Mouse (Mus musculus) stomach, adult 2 months (tissue): Measurements from ENCODE around the gene Gm10413. TPM values are rescaled to one million over a fixed set of nuclear protein-coding genes. Genes with fewer than 3 reads are reported as not detected.

Source experiments
- polyA plus RNA-seq: library from polyadenylated mRNA; depleted of rRNA; stranded (reverse); fragments of >200 nt; gene quantifications from 2 replicates; pipeline ENCODE4 v1.2.3, GENCODE M21; 2012; rRNA removed

Gm10413 gene
- polyA plus RNA-seq: not detected in 2 replicates

DNA sequence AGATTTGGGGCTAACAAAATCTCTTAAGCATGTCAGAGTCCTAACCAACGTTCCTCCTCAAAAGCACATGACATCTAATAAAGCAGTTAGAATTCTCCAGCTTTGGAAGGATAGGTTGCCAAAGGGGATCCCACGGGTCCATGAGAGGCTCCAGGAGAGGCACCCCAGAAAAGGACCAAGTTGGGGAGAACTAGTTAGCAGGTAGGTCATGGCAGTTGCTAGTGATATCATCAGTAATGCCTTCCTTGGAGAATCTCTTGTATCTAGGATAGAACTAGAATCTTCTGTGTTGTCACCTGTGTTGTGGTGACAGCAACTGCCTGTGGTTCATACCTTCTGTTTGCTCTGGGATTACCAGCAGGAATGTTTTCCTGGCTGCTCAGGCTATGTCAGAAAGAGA, at the start of gene Gm10413:
Gene Gm10413 (plus strand): TSS at position 301 of the 400 bp plus-strand sequence.

DNA sequence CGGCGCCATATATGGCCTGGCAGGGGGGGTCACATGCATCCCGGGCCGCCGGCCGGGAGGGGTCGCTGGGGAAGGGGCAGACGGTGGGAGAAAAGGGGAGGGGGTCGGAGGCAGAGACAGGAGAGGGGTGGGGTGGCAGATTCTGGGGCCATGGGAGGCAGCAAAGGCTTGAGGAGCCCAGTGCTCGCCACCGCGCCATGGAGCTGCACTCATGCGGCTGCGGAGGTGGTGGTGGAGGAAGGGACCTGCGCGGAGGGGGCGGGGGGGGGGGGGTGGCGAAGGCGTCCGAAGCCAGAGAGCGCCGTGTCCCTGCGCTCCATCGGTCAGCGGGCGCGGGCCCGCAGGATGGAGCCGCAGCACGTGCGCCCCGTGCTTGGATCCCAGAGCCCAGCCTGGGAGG, 17.4 kb downstream of the Gm10413 start, which contains the start of gene Gm10409:
Gene Gm10409 (plus strand): TSS at position 301 of the 400 bp plus-strand sequence.

DNA sequence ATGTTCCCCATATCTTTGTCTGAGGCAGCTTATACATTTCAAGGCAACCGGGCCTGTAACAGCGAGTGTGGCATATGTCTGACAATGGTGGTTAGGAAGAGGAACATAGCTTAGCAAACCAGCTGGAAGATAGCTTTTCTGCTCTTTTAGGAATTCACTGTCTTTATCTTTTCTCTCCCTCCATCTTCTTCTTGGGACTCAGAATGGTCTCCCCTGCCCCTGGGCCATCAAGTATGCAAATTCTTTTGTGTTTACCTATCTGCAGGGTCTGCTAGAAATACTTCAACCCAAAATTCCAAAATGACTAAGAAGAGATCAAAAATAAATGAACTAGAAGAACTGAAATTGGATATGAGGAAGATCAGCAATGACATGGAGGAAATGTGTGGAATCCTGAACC, 32.9 kb downstream of the Gm10413 start, which contains the start of gene Gm3005:
Gene Gm3005 (plus strand): TSS at position 301 of the 400 bp plus-strand sequence.

DNA sequence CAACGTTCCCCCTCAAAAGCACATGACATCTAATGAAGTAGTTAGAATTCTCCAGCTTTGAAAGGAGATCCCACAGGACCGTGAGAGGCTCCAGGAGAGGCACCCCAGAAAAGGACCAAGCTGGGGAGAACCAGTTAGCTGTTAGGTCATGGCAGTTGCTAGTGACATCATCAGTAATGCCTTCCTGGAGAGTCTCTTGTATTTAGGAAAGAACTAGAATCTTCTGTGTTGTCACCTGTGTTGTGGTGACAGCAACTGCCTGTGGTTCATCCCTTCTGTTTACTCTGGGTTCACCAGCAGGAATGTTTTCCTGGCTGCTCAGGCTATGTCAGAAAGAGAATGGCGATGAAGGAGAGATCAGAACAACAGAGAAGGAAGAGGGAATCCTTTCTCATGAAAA, 54.2 kb downstream of the Gm10413 start, which contains the start of gene Gm10408:
Gene Gm10408 (plus strand): TSS at position 301 of the 400 bp plus-strand sequence.

Other genes starting within 250 kb of the Gm10413 start
- not detected in 2 replicates for gene Gm5795, start 206.8 kb upstream of the Gm10413 start, polyA plus RNA-seq
- 0.05 TPM in 1 of 2 replicates, not detected in the other for gene D830030K20Rik, start 186.6 kb upstream of the Gm10413 start, polyA plus RNA-seq
- gene Gm2956, start 62.5 kb upstream of the Gm10413 start, polyA plus RNA-seq: not detected in 2 replicates
- not detected in 2 replicates for gene Gm10409, start 17.5 kb downstream of the Gm10413 start, polyA plus RNA-seq
- gene Gm3005, start 33.0 kb downstream of the Gm10413 start, polyA plus RNA-seq: 0.10 TPM in 1 of 2 replicates, not detected in the other
- gene Gm10408, start 54.3 kb downstream of the Gm10413 start, polyA plus RNA-seq: not detected in 2 replicates
- gene Gm3012, start 239.4 kb downstream of the Gm10413 start, polyA plus RNA-seq: not detected in 2 replicates